Mouse (Mus musculus) frontal cortex, adult 2 months (tissue): Measurements from ENCODE around the gene Ccdc106. TPM values are rescaled to one million over a fixed set of nuclear protein-coding genes. Genes with fewer than 3 reads are reported as not detected.
"Not testable (repeated sequence)": the region's sequence is repeated elsewhere in the genome, so short reads cannot be mapped to it uniquely, and the experiment has no call there.

Source experiments
- DNase-seq, 2 experiments: peaks; one replicate each; pipeline ENCODE4 v3.0.0; 2022; ENCODE audit warnings: low spot score in 1 of 2; ENCODE audit errors: extremely low spot score in 1 of 2
- polyA plus RNA-seq: library from polyadenylated mRNA; depleted of rRNA; stranded (reverse); fragments of >200 nt; gene quantifications from 2 replicates; pipeline ENCODE4 v1.2.3, GENCODE M21; 2012

Gene Ccdc106
- polyA plus RNA-seq, 1 experiment = 81.7 TPM

DNA sequence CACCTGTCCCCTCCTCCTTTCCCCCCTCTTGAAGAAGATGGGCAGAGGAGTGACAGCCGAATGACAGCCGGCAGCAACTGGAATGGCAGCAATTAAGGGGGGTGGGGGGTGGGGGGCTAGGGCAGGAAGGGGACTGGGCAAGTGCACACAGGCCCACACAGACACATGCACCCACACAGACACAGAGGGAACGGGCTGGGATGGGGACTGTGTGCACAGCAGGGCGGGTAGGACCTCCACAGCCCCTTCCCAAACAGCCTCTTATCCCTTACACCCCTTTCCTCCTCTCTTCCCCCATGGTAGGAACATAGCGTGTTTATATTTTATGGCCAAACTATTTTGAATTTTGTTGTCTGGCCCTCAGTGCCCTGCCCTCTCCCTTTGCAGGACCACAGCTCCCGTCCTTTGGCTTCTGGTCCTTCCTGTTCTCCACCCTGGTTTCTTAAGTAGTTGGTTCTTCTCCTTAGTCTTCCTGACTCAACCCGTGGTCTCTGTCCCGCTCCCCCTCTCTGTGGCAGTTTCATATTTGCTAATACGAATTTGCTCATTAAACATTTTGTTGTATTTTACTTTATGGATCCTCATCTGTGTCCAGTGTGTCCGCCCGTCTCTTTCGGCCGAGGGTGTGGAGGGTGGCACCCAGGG, 59.1 kb downstream of the Ccdc106 start:
- DNase-seq = not testable (repeated sequence)

DNA sequence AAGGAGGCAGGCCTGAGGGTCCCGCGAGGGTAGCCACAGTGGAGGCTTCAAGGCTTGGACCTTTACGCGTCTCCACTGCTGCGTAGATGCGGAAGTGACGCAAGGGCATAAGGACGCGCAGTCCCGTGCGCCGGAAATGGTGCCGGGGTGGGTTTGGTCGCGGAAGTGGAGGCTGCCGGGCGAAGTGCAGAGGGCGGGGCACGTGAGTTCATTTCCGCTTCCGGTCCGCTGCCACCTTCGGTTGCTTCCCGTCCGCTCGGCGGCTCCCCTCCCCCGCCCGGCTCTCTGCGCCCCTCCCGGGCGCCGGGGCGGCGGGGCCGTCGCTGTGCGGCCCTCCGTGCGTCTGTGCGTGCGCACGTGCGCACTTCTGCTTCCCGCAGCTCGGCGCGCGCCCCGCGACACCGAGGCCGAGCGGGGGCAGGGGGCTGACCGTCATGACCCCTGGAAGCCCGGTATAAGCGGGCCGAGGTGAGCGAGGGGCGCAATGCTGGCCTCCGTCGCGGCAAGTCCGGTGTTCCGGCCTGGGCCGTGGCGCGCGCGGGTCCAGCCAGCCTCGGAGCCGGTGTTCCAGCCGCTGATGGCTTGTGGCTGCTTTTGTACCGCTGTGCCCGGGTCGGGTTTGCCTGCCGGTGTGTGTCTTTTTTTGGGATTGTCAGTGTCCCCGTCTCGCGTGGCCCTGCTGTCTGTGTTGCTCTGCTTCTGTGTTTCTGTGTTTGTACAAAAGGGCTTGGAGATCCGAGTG, 59.8 kb downstream of the Ccdc106 start, which contains the start of gene Epn1:
Gene Epn1 (plus strand): TSS at position 226 of the 742 bp plus-strand sequence.
- DNase-seq = peak; percentile 93 to 98

DNA sequence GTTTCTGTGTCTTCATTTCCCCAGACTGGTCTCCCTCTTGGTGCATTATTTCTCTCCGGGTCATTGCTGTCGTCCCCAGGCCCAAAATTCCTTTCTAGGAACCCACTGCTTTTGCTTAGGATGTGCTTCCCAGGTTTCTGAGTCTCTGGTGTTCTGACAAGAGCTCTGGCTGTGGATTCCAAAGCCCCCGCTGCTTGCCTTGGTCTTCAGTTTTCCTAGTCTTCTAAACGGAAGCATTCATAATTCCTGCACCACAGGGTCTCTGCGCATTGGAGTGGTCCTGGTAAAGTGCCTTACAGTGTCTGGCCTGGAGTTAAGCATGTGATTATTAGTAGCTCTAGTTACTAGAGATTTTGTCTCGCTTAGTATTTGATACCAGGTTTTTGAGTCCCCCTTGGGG, 60.5 kb downstream of the Ccdc106 start:
- no peak for DNase-seq

DNA sequence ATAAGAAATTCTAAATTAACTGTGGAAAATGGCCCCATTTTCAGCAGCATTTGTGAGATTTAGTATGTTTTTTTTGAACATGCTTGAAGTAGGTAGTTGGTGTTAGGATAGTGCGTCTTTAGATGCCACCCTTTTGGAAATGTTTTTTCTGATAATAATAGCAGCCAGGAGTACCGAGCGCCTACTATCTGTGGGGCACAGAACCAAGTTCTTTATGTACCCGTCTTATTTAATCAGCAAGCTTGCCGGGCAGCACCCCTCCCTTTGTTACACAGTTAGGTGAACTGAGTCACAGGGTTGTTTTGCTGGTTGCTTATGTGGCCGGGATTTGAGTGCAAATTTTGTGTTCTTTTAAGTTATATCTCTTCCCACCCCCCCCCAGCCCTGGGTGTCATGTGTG, 60.9 kb downstream of the Ccdc106 start:
- no peak for DNase-seq

DNA sequence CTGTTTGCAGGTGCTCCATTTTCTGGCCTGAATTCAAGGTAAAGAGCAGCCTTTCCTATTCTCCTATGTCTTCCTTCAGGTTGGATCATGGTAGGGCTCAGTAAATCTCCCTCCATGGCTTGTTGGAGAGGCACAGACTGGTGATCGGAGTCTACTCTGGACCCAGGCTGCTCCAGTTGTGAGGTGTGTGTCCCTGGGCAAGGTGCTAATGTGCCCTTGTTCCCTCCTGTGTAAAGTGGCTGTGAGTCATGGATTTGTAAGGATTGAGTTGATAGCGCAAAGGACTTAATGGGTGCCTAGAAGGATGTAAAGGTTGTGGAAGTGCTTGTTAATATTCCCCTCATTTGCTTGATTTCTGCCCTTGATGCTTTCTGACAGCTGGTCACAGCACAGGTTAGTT, 61.6 kb downstream of the Ccdc106 start:
- DNase-seq = no peak

DNA sequence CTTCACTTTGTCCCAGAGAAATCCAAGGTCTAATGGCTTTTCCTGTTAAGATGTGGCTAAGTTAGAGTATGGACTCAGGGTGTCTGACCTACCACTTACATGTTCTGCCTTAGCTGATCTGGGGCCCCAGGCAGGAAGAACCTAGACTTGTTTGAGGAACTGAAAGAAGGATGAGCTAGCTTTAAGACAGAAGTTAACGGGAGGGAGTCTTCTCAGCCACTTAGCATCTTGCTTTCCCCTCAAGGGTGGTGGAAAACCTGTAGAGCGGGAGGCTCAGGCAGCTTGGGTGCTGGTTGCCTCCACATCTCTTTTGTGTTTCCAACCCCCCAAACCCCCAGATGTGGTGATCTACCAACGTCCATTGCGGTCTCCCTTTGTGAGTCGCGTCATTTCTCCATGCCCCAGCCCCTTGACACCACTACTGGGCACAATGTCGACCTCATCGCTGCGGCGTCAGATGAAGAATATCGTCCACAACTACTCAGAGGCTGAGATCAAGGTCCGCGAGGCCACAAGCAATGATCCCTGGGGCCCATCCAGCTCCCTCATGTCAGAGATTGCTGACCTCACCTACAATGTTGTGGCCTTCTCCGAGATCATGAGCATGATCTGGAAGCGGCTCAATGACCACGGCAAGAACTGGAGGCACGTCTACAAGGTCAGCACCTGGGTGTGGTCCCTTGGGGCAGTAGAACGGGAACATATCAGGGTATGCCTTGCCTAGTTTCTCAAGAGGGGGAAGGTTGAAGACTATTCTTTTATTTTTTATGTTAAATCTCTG, 63.2 kb downstream of the Ccdc106 start:
- no peak for DNase-seq

DNA sequence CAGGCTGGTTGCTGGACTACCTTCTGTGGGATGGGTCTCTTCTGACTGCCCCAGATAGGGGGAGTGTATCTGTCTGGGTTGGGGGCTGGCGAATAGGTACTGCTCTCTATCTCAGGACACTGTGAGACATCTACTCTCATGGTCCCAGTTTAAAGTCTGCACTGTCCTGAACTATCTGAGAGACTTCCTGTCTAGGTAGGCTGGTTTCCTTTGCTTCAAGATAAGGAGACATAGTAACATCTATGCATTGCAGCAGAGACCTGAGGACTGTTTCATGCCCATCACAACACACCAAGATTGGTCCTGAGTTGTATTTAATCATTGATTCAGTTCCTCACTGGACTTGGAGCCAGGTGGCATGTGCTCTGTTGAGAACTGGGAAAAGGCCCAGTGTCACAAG, 65.2 kb downstream of the Ccdc106 start:
- DNase-seq = no peak

DNA sequence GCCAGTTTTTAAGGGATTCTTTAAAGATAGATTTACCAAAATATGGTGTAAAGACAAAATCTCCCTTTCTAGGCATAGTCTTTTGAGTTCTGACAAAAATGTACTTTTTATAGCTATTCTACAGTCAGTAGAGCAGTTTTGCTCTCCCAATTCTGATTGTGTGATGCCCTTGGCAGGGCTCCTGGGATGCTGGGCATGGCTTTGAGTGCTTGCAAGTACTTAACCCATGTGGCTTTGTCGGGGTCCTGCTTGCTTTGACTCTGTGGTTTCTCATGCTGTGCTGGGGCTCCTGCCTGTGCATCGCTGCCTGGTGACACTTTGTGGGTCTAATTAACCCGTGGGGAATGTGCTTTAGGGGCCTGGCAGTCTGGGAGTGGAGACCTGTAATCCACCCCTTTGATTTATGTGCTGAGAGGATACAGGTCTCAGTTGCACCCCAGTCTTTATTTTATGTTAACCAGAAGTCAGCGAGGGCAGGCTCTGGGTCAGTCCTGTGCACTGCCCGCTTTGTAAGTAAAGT, 66.6 kb downstream of the Ccdc106 start:
- DNase-seq = no peak

DNA sequence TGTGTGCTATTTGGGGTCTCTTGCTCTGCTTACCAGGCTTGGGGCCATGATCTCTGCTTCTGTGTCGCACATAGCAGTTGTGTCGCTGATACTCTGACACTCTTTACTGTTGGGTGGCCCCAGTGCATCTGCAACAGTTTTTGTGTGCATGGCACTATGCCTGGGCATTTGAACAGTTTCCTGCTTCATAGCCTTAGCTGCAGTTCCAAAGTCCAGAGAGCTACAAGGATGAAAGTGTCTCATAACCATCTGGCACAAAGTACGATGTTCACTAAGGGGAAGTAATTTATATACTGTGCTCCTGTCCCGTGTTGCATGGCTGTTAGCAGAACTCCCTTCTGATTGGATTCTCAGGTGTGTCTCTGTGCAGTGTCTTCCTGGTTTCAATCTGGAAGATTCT, 67.5 kb downstream of the Ccdc106 start:
- DNase-seq = no peak

DNA sequence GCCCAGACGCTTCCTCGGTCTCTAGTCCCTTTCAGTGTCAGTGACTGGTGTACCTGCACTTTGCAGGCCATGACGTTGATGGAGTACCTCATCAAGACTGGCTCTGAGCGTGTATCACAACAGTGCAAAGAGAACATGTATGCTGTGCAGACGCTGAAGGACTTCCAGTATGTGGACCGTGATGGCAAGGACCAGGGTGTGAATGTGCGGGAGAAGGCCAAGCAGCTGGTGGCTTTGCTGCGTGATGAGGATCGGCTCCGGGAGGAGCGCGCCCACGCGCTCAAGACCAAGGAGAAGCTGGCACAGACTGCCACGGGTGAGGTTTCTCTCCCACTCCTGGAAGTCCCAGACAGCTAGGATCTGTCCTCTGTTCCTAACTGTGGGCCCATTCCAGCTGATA, 69.5 kb downstream of the Ccdc106 start:
- peak in 1 of 2 experiments; percentile 65 for DNase-seq

DNA sequence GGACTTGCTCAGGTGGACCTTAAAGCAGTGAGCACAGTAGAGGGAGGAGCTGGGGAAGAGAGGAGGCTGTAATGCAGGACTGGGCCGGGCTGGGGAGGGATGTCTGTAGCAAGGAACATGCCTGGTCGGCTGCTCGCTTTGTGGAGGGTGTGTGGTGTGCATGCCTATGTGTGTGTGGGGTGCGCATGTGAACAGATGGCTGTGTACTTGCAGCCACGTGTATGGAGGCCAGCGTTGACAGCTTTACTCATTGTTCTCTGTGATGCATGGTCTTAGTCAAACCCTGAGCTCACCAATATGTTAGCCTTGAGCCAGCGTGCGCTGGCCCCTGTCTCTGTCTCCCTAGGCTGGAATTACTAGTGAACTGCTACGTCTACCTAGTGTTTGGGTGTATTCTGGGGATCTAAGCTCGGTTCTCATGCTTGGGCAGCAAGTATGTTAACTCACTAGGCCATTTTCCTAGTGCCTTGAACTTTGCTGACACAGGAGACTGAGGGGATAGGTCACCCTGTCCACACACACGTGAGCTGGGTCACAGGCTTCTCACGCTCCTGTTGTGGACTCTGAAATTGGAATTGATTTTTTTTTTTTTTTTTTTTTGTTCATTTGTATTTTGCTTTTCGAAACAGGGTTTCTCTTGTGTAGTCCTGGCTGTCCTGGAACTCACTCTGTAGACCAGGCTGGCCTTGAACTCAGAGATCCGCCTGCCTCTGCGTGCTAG, 70.8 kb downstream of the Ccdc106 start:
- DNase-seq = peak in 1 of 2 experiments; percentile 56

DNA sequence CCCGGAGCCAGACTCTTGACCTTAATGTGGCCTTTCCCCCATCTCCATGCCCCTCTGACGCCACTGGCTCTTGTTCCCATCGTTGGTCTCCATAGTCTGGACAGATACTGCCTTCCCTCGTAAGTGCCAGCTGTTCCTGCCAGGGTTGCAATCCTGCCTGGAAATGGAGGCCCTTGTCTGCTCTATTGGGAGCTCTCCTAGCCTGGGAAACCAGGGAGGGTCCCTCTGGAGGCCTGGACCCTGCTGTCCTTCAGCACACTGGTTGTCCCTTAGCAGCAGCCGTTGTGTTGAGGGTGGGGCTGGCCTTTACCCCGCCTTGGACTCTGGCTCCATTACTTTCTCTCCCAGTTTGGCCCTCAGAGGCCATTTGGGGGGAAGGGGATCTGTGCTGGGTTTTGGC, 72.0 kb downstream of the Ccdc106 start:
- no peak for DNase-seq

DNA sequence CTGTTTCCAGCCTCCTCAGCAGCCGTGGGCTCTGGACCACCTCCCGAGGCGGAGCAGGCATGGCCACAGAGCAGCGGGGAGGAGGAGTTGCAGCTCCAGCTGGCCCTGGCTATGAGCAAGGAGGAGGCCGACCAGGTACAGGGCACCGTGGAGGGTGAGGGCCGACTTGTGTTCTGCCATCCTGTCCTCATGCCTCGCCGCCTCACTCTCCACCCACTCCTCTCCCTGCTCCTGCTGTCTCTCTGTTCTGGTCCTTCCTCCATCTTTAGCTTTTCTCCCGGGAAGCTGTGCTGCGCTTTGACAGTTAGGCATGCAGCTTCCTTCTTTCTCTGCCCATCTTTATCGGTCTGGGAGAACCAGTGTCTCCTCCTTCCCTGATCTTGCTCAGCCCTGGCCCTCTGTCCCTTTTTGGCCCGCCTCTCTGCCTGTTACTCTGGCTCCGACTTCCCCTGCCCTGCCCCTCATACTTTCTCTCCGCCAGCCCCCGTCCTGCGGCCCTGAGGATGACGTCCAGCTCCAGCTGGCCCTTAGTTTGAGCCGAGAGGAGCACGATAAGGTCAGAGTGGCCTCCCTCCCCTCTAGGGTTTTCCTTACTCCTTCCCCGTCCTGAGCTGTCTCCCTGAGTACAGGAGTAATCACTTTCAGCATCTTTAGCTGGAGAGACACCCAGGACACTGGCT, 72.6 kb downstream of the Ccdc106 start:
- peak in 1 of 2 experiments; percentile 59 for DNase-seq

DNA sequence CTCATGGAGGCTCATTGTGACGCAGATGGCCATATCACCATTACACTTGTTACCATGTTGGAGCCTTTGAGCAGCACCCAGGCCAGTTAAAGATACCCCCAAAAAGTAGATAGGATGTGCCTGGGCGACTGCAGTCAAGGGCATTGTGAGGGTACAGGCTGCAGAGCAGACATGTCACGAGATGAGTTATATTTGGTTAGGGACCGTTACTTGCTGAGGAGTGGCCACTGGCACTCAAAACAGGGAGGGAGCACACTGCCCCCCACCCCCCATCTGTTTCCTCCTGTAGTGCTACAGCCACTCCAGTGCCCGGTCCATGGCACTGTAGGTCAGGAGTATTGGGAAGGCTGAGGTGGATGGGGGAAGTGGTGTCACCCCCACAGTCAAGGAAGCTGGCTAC, 78.4 kb downstream of the Ccdc106 start:
- no peak for DNase-seq

DNA sequence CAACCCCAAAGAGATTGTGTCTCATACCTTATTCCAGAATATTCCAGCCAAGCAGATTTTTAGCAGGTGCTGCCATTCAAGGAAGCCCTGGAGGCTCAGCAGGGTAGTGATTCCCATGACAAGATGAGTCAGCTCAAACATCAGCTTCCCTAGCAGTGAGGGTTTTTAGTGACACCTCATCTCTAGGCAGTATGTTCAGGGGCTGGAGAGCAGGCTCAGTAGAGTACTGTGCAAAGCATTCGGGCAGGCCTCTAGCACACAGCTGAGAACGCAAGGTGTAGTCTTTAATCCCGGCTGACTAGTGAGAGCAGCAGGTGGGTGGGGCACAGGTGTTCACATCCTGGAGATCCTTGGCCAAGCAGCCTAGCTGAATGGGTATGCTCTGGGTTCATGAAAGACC, 79.4 kb downstream of the Ccdc106 start:
- DNase-seq = no peak

DNA sequence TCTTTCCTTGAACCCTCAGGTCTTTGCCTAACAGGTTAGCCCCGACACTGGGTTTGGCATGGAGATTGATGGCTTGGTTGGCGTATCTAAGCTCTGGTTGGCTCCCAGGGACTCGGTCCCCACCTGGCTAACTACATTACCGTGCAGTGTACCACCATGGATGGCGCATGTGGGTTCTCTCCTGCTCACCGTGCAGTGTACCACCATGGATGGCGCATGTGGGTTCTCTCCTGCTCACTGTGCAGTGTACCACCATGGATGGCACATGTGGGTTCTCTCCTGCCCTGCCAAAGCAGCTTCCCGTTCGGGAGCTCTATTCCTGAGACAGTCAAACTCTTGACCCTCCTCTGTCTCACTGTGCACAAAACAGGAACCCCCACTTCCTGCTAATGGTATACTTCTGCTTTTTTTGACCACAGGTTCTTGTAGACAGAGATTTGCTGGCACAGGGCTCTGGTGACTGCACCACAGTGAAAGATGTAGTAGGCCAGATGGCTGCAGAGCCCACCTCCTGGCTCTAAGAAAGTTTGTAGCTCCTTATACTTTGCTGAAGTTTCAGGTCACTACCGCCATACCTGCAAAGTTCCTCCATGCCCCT, 80.8 kb downstream of the Ccdc106 start:
- no peak for DNase-seq

DNA sequence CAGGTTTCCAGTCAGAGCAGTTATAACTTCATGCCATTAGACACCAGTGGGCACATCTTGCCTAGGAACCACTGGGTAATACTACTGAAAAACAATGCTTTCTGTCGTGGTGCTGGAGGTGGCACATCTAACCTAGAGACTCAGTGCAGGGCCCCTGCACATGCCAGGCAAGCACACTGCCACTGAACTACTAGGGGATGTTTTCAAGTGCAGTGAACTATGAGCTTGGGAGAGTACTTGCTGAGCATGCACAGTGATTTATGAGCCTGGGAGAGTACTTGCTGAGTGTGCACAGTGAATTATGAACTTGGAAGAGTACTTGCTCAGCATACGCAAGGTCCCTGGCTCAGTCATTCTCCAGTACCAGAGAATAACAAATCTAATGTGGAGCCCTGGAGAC, 82.2 kb downstream of the Ccdc106 start:
- no peak for DNase-seq

DNA sequence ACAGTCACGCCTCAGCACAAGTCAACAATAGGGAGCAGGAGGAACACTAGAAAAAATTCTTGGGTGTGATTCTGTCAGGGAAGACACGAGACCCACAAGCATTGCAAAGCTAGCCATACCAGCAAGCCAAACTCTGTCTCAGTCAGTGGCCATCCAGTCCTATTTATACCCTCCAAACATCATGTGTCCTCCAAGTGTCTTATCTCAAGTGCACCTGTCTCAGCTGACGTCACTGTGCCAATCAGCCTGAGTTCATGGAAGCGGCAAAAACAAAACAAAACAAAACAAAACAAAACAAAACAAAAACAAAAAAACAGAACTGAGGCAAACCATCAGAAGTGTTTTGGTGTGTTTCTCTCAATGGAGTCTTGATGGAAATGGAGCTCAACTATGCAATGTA, 87.9 kb downstream of the Ccdc106 start:
- DNase-seq = no peak

DNA sequence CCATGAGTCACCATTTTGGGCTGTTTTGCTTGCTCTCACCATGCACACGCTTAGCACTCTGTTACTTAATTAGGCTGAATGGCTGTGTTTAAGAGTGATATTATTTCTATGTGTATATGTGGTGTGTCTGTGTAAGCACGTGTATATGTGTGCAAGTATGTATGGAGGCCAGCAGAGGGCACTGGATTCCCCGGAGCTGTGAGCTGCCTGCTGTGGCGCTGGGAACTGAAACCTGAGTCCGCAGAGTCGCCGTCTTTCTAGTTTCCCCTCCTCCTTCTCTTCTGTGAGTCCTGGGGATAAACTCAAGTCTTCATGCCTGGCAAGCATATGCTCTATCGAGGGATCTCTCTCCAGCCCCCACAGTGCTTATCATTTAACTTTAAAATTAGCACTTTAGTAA, 88.9 kb downstream of the Ccdc106 start:
- DNase-seq = no peak
